Mouse (Mus musculus): ENCODE measurements around the gene Serpinb1c. TPM values are rescaled to one million over a fixed set of nuclear protein-coding genes. Genes with fewer than 3 reads are reported as not detected.
"Not testable (repeated sequence)": the region's sequence is repeated elsewhere in the genome, so short reads cannot be mapped to it uniquely, and the experiment has no call there.

Gene Serpinb1c
- polyA plus RNA-seq, 2 experiments, result not detected

DNA sequence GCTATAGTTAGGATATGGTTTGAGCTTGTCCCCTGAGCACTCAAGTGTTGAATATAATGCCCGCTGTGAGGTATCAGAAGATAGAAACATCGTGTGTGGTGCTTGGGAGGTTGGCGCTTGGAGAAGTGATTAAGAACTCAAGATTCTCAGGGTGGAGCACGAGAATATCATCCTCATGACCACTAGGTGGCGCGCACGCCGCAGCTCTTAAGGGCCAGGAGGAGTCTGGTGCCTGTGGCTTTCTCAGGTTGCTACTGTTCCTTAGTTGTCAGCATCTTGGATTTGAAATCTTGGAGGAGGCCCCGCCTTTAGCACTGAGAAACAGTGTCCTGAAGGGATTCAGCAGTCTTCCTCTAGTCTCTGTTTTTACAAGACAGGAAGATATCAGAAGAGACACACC lies 31.5 kb downstream of the Serpinb1c start:
- Histone ChIP-seq H3K27me3 (ENCODE audit: control insufficient read depth, insufficient read depth, low read length) (no peaks in the 10 kb centered on the region), H3K9me3 (ENCODE audit: control insufficient read depth, low read length) (no peaks in the 10 kb centered on the region), H3K4me1 (ENCODE audit: control insufficient read depth, insufficient read depth, low read length) (no peaks in the 10 kb centered on the region), H3K27ac (replicated peaks; ENCODE audit: low read depth, low read length) (no peak overlapping the region), H3K36me3 (ENCODE audit: control insufficient read depth, insufficient read depth, low read length) (no peaks in the 10 kb centered on the region), H3K4me2 (replicated peaks; ENCODE audit: low read depth, low read length, severe bottlenecking) (no peak overlapping the region), H3K9ac (ENCODE audit: low read depth, low read length, severe bottlenecking) (no peak overlapping the region), H3K4me3 (replicated peaks; ENCODE audit: low read length) (no peak overlapping the region)
- WGBS, result 5% methylated on average over 9 of the region's 9 CpGs
- DNase-seq (ENCODE audit: low spot score), result peak; percentile 61
- no peak for ATAC-seq (ENCODE audit: low FRiP score, low read depth)
- TF ChIP-seq POLR2A (IDR thresholded peaks at IDR 0.05; ENCODE audit: borderline replicate concordance, extremely low read depth, insufficient read depth, insufficient read length), result no peak

DNA sequence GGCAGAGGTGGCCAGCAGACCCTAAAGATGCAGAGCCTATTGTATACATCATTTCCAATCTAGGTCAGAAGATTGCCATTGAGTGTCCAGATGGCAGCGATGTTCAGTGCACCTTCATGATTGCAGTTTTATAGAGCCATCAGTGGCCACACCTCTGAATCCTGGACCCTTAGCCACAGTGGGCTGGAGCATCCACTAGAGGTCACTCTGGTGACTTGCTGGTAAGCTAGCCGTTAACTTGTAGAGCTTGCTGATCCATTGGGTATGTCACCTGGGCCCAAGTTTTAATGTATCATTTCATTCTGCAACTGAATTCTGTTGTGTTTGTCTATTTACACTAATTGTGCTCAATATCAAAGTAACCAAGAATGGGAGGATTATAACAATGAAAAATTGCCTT lies 32.4 kb downstream of the Serpinb1c start:
- Histone ChIP-seq H3K36me3 (ENCODE audit: control insufficient read depth, insufficient read depth, low read length) (no peaks in the 10 kb centered on the region), H3K9me3 (ENCODE audit: control insufficient read depth, low read length) (no peaks in the 10 kb centered on the region), H3K9ac (ENCODE audit: low read depth, low read length, severe bottlenecking) (no peak overlapping the region), H3K27ac (replicated peaks; ENCODE audit: low read depth, low read length) (no peak overlapping the region), H3K27me3 (ENCODE audit: control insufficient read depth, insufficient read depth, low read length) (no peaks in the 10 kb centered on the region), H3K4me2 (replicated peaks; ENCODE audit: low read depth, low read length, severe bottlenecking) (no peak overlapping the region), H3K4me1 (ENCODE audit: control insufficient read depth, insufficient read depth, low read length) (no peaks in the 10 kb centered on the region), H3K4me3 (replicated peaks; ENCODE audit: low read length) (no peak overlapping the region)
- ATAC-seq (ENCODE audit: low FRiP score, low read depth) (no peak), DNase-seq (ENCODE audit: low spot score) (no peak)
- 54% methylated on average over 2 of the region's 2 CpGs for WGBS
- TF ChIP-seq POLR2A (IDR thresholded peaks at IDR 0.05; ENCODE audit: borderline replicate concordance, extremely low read depth, insufficient read depth, insufficient read length), result no peak

DNA sequence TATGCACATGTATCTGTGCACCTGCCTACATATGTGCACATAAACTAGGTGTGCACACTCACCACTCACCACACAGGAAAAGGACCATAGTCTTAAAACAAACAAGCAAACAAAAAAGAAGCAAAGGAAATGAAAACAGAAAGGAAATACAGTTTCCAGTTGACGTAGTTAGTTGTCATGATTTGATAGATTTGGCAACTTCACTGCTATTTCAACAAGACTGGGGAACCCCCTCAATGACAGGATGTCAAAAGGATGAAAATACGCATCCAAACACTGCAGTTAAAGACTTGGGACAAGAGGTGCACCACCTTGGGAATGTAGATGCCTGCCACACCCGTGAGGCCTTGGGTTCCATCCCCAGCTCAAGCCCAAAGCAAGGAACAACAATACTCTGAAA lies 33.5 kb downstream of the Serpinb1c start:
- H3K4me3 ChIP-seq (replicated peaks; ENCODE audit: low read length); DNase-seq (ENCODE audit: low spot score); H3K27ac ChIP-seq (replicated peaks; ENCODE audit: low read depth, low read length); H3K9ac ChIP-seq (ENCODE audit: low read depth, low read length, severe bottlenecking); ATAC-seq (ENCODE audit: low FRiP score, low read depth); H3K4me2 ChIP-seq (replicated peaks; ENCODE audit: low read depth, low read length, severe bottlenecking); H3K4me1 ChIP-seq (ENCODE audit: control insufficient read depth, insufficient read depth, low read length); H3K27me3 ChIP-seq (ENCODE audit: control insufficient read depth, insufficient read depth, low read length); H3K36me3 ChIP-seq (ENCODE audit: control insufficient read depth, insufficient read depth, low read length); H3K9me3 ChIP-seq (ENCODE audit: control insufficient read depth, low read length): not testable (repeated sequence)
- 65% methylated on average over 2 of the region's 3 CpGs for WGBS

DNA sequence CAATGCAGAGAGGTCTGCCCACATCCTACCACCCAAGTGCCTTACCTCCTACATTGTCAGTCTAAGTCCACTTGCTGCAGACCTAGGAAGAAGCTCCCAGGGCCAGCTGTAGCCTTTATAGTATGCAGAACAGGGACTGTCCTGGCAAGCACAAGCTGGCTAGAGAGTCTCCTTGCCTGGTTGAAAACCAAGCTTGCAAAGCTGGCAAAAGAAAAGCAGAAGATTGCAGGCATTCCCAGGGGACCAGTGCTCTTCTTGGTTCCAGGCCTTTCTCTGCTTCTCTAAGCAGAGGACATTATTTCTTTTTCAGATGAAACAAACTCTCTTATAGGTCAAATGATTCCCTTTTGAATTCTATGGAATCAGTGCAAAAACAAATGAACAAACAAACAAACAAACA lies 34.6 kb downstream of the Serpinb1c start:
- H3K4me1 ChIP-seq (ENCODE audit: control insufficient read depth, insufficient read depth, low read length), result no peaks in the 10 kb centered on the region
- no peaks in the 10 kb centered on the region for H3K27me3 ChIP-seq (ENCODE audit: control insufficient read depth, insufficient read depth, low read length)
- no peak overlapping the region for H3K9ac ChIP-seq (ENCODE audit: low read depth, low read length, severe bottlenecking)
- no peak for ATAC-seq (ENCODE audit: low FRiP score, low read depth)
- no peaks in the 10 kb centered on the region for H3K9me3 ChIP-seq (ENCODE audit: control insufficient read depth, low read length)
- DNase-seq (ENCODE audit: low spot score), result no peak
- H3K4me2 ChIP-seq (replicated peaks; ENCODE audit: low read depth, low read length, severe bottlenecking), result no peak overlapping the region
- no peak for TF ChIP-seq POLR2A (IDR thresholded peaks at IDR 0.05; ENCODE audit: borderline replicate concordance, extremely low read depth, insufficient read depth, insufficient read length)
- H3K36me3 ChIP-seq (ENCODE audit: control insufficient read depth, insufficient read depth, low read length), result no peaks in the 10 kb centered on the region
- H3K4me3 ChIP-seq (replicated peaks; ENCODE audit: low read length), result no peak overlapping the region
- H3K27ac ChIP-seq (replicated peaks; ENCODE audit: low read depth, low read length), result no peak overlapping the region

DNA sequence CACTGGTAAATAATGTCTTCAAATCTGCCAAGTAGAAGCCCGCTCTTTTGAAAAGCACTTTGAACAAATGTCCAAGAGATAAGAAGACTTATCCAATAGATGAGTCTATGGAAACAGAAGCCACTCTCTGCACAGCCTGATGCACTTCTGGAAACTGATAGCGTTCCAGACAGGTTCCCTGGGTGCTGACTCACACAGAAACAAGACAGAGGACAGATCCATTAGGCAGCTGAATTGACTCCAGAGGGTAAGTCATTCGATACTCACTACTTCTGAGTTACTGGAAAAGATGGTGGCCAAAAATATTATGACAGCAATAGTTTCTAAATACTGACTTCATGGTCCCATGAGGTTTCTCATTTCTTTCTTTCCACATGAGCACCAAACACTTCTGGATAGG lies 37.2 kb downstream of the Serpinb1c start:
- ATAC-seq (ENCODE audit: low FRiP score, low read depth) (no peak), DNase-seq (ENCODE audit: low spot score) (no peak)
- H3K4me3 ChIP-seq (replicated peaks; ENCODE audit: low read length), result no peak overlapping the region
- H3K9me3 ChIP-seq (ENCODE audit: control insufficient read depth, low read length), result no peaks in the 10 kb centered on the region
- H3K27me3 ChIP-seq (ENCODE audit: control insufficient read depth, insufficient read depth, low read length), result no peaks in the 10 kb centered on the region
- TF ChIP-seq POLR2A (IDR thresholded peaks at IDR 0.05; ENCODE audit: borderline replicate concordance, extremely low read depth, insufficient read depth, insufficient read length), result no peak
- no peaks in the 10 kb centered on the region for H3K36me3 ChIP-seq (ENCODE audit: control insufficient read depth, insufficient read depth, low read length)
- H3K4me1 ChIP-seq (ENCODE audit: control insufficient read depth, insufficient read depth, low read length), result no peaks in the 10 kb centered on the region
- H3K9ac ChIP-seq (ENCODE audit: low read depth, low read length, severe bottlenecking), result no peak overlapping the region
- H3K27ac ChIP-seq (replicated peaks; ENCODE audit: low read depth, low read length), result no peak overlapping the region
- no peak overlapping the region for H3K4me2 ChIP-seq (replicated peaks; ENCODE audit: low read depth, low read length, severe bottlenecking)
- 76% methylated on average over 3 of the region's 3 CpGs for WGBS

DNA sequence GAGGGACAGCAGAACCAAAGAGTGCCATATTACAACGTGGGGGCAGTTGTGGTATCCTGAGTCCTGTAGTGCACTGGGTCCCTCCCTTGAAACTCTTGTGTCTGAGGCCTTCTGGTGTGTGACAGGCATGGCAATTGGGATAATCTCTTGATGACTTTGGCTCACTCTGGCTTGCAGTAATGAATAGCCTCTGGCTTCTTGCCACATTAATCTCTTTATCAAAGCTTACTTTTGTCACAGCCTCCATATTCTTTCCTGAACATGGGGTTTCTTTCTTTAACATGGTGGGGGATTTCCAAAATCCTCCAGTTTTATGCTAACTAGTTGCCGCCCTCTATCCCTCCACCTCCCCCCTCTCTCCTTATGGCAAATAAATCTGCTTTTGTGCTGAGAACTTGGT lies 44.9 kb downstream of the Serpinb1c start:
- no peak overlapping the region for H3K9ac ChIP-seq (ENCODE audit: low read depth, low read length, severe bottlenecking)
- H3K4me3 ChIP-seq (replicated peaks; ENCODE audit: low read length), result no peak overlapping the region
- no peak for TF ChIP-seq POLR2A (IDR thresholded peaks at IDR 0.05; ENCODE audit: borderline replicate concordance, extremely low read depth, insufficient read depth, insufficient read length)
- H3K27me3 ChIP-seq (ENCODE audit: control insufficient read depth, insufficient read depth, low read length), result no peaks in the 10 kb centered on the region
- ATAC-seq (ENCODE audit: low FRiP score, low read depth), result no peak
- H3K4me1 ChIP-seq (ENCODE audit: control insufficient read depth, insufficient read depth, low read length), result peaks cover 12% of the 10 kb centered on the region
- 73% methylated on average over 2 of the region's 2 CpGs for WGBS
- no peak overlapping the region for H3K4me2 ChIP-seq (replicated peaks; ENCODE audit: low read depth, low read length, severe bottlenecking)
- no peak overlapping the region for H3K27ac ChIP-seq (replicated peaks; ENCODE audit: low read depth, low read length)
- no peaks in the 10 kb centered on the region for H3K36me3 ChIP-seq (ENCODE audit: control insufficient read depth, insufficient read depth, low read length)
- H3K9me3 ChIP-seq (ENCODE audit: control insufficient read depth, low read length), result no peaks in the 10 kb centered on the region
- DNase-seq (ENCODE audit: low spot score), result no peak
